Mouse (Mus musculus): ENCODE measurements around the gene Clcn3.

Gene Clcn3

GRCm38 (mm10) chr8:60869761-60870160 is 113.3 kb downstream of the Clcn3 start:
- no peak for DNase-seq (ENCODE audit: low read depth, low spot score)

- DNase-seq (ENCODE audit: low read depth, low spot score) = no peak
Observed at GRCm38 (mm10) chr8:60868236-60868965, 114.7 kb downstream of the Clcn3 start.

- no peak for DNase-seq (ENCODE audit: low read depth, low spot score)
Observed at GRCm38 (mm10) chr8:60867468-60868115, 115.5 kb downstream of the Clcn3 start.

GRCm38 (mm10) chr8:60865504-60866114 is 117.5 kb downstream of the Clcn3 start:
- DNase-seq (ENCODE audit: low read depth, low spot score) = peak; percentile 75

- DNase-seq (ENCODE audit: low read depth, low spot score) = no peak
Observed at GRCm38 (mm10) chr8:60864875-60865274, 118.2 kb downstream of the Clcn3 start.

- DNase-seq (ENCODE audit: low read depth, low spot score) = no peak
Observed at GRCm38 (mm10) chr8:60861783-60862182, 121.3 kb downstream of the Clcn3 start.

- DNase-seq (ENCODE audit: low read depth, low spot score) = no peak
Observed at GRCm38 (mm10) chr8:60860749-60861148, 122.4 kb downstream of the Clcn3 start.
